Mouse (Mus musculus): ENCODE measurements around the gene Prss47. TPM values are rescaled to one million over a fixed set of nuclear protein-coding genes. Genes with fewer than 3 reads are reported as not detected.

Prss47 gene
- polyA plus RNA-seq (2014; fragmentation: Illumina TruSeq; extraction: RNeasy Lipid Tissue Mini Kit (QIAGEN cat#74804); ENCODE audit: low read depth, low replicate concordance) = not detected

GRCm38 (mm10) chr13:65052660-65053059 lies at the start of gene Prss47:
Prss47 (minus strand) TSS chr13:65052760.

DNA sequence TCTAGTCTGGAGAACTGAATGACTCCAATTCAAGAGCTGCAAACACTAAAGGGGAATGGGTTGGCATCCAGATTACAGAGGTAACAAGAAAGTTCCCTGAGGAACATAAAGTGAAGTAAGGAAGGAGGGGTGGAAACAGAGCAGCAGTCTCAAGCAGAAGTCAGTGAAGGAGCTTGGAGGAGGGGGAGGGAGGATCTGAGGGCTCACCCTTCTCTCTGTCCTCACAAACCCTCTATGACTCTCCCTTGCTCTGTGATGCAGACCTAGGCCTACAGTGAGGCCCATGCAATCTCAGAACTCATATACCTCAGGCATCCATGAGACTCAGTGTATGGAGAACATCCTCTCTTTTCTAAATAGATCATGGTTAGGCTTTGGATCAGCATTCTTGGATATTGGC lies 19.8 kb downstream of the Prss47 start, which contains the start of gene Spata31d1c:
Spata31d1c (plus strand) TSS at position 301 of the 400 bp plus-strand sequence.

Other genes with a start within 250 kb of the Prss47 start
- gene Cntnap3, start 148.8 kb downstream of the Prss47 start, polyA plus RNA-seq (2014; fragmentation: Illumina TruSeq; extraction: RNeasy Lipid Tissue Mini Kit (QIAGEN cat#74804); ENCODE audit: low read depth, low replicate concordance) = not detected
- not detected for gene Spata31, start 135.4 kb downstream of the Prss47 start, polyA plus RNA-seq (2014; fragmentation: Illumina TruSeq; extraction: RNeasy Lipid Tissue Mini Kit (QIAGEN cat#74804); ENCODE audit: low read depth, low replicate concordance)
- not detected for gene Spata31d1c, start 19.7 kb downstream of the Prss47 start, polyA plus RNA-seq (2014; fragmentation: Illumina TruSeq; extraction: RNeasy Lipid Tissue Mini Kit (QIAGEN cat#74804); ENCODE audit: low read depth, low replicate concordance)
- gene Mfsd14b, start 60.2 kb upstream of the Prss47 start, polyA plus RNA-seq (2014; fragmentation: Illumina TruSeq; extraction: RNeasy Lipid Tissue Mini Kit (QIAGEN cat#74804); ENCODE audit: low read depth, low replicate concordance) = 148 TPM
- gene Olfr465-ps1, start 85.3 kb upstream of the Prss47 start, polyA plus RNA-seq (2014; fragmentation: Illumina TruSeq; extraction: RNeasy Lipid Tissue Mini Kit (QIAGEN cat#74804); ENCODE audit: low read depth, low replicate concordance) = not detected
- gene Olfr466, start 97.5 kb upstream of the Prss47 start, polyA plus RNA-seq (2014; fragmentation: Illumina TruSeq; extraction: RNeasy Lipid Tissue Mini Kit (QIAGEN cat#74804); ENCODE audit: low read depth, low replicate concordance) = not detected
- not detected for gene Nlrp4f, start 153.2 kb upstream of the Prss47 start, polyA plus RNA-seq (2014; fragmentation: Illumina TruSeq; extraction: RNeasy Lipid Tissue Mini Kit (QIAGEN cat#74804); ENCODE audit: low read depth, low replicate concordance)
- not detected for gene Gm10775, start 206.8 kb upstream of the Prss47 start, polyA plus RNA-seq (2014; fragmentation: Illumina TruSeq; extraction: RNeasy Lipid Tissue Mini Kit (QIAGEN cat#74804); ENCODE audit: low read depth, low replicate concordance)
- gene Zfp369, start 226.1 kb upstream of the Prss47 start, polyA plus RNA-seq (2014; fragmentation: Illumina TruSeq; extraction: RNeasy Lipid Tissue Mini Kit (QIAGEN cat#74804); ENCODE audit: low read depth, low replicate concordance) = 61.8 TPM

Measured in sigmoid colon, adult 10 weeks (tissue).